Mouse (Mus musculus) heart, adult 2 months (tissue): ENCODE results near the gene Ddost. TPM values are rescaled to one million over a fixed set of nuclear protein-coding genes. Genes with fewer than 3 reads are reported as not detected.

Experiments
- DNase-seq, 2 experiments: peaks; one replicate each; pipeline ENCODE4 v3.0.0; 2021
- H3K27ac ChIP-seq: fragments of 200-600 bp; 2 replicates; pipeline ENCODE4 v1.8.1; 2022
- H3K27me3 ChIP-seq: fragments of 200-500 bp; 2 replicates; pipeline ENCODE4 v1.6.1; 2012; ENCODE audit warnings: mild to moderate bottlenecking, low read length, inconsistent platforms, mixed read lengths; ENCODE audit not compliant: control insufficient read depth, insufficient read depth
- H3K36me3 ChIP-seq: fragments of 200-500 bp; 2 replicates; pipeline ENCODE4 v1.6.1; 2012; ENCODE audit warnings: low read length, inconsistent platforms; ENCODE audit not compliant: control insufficient read depth, insufficient read depth
- H3K4me1 ChIP-seq: fragments of 200-500 bp; 2 replicates; pipeline ENCODE4 v1.6.1; 2011; ENCODE audit warnings: low read length; ENCODE audit not compliant: control insufficient read depth, insufficient read depth
- H3K4me3 ChIP-seq: fragments of 200-600 bp; 2 replicates; pipeline ENCODE4 v1.8.1; 2022
- H3K79me2 ChIP-seq: fragments of 200-500 bp; replicated peaks from 2 replicates; pipeline ENCODE4 v1.6.1; 2012; ENCODE audit warnings: mild to moderate bottlenecking, inconsistent platforms, low read length, moderate library complexity, mixed read lengths; ENCODE audit not compliant: control insufficient read depth, insufficient read depth
- H3K9ac ChIP-seq: fragments of 200-500 bp; 2 replicates; pipeline ENCODE4 v1.6.1; 2012; ENCODE audit warnings: low read depth, mild to moderate bottlenecking, control low read depth, inconsistent platforms, low read length, mixed read lengths
- CTCF ChIP-seq: fragments of 200-600 bp; IDR thresholded peaks from 2 replicates; pipeline ENCODE4 v1.8.1; 2022; ENCODE audit warnings: antibody characterized with exemption, mild to moderate bottlenecking, moderate library complexity
- EP300 ChIP-seq: fragments of 200-500 bp; IDR thresholded peaks from 2 replicates; pipeline ENCODE4 v1.6.1; 2011; ENCODE audit warnings: low read depth, low read length, control low read depth; ENCODE audit not compliant: insufficient read depth
- POLR2A ChIP-seq: fragments of 200-500 bp; IDR thresholded peaks from 2 replicates; pipeline ENCODE4 v1.6.1; 2011; ENCODE audit warnings: mild to moderate bottlenecking, low read depth, low read length, control low read depth; ENCODE audit not compliant: insufficient read depth
- WGBS: fragments of 180-500 bp; shearing (Covaris S2); methylation state at CpG from one replicate; pipeline ENCODE4 v1.1.7; 2018; 5-methylcytosine and 5-hydroxymethylcytosine counted together
- intact Hi-C: fragments of 180-260 bp; cut with DNase I; formaldehyde crosslinking; loops from one replicate; pipeline ENCODE4 v1.15.1; 2025
- polyA plus RNA-seq: library from polyadenylated mRNA; depleted of rRNA; stranded (reverse); fragments of >200 nt; gene quantifications from 2 replicates; pipeline ENCODE4 v1.2.3, GENCODE M21; 2012
- total RNA-seq, 2 experiments: library from RNA; stranded (reverse); gene quantifications; 2 replicates each; pipeline ENCODE4 v1.2.3; 2021

The Ddost gene
- total and polyA plus RNA-seq, 3 experiments, result 63.2 to 84.4 (median 68.9) TPM

- Histone ChIP-seq H3K4me1 (peaks cover 11% of the 10 kb centered on the region), H3K27ac (no peak overlapping the region), H3K36me3 (no peaks in the 10 kb centered on the region), H3K27me3 (no peaks in the 10 kb centered on the region), H3K9ac (no peak overlapping the region), H3K79me2 (no peaks in the 10 kb centered on the region), H3K4me3 (no peak overlapping the region)
- intact Hi-C loops, result no loop called here
- peak in 1 of 2 experiments; percentile 25 for DNase-seq
- TF ChIP-seq EP300, result no peak
- TF ChIP-seq POLR2A, result no peak
- TF ChIP-seq CTCF, result no peak
- WGBS, result 35% methylated on average over 10 of the region's 10 CpGs
Observed at GRCm38 (mm10) chr4:138343341-138343837, 38.9 kb downstream of the Ddost start.

- Histone ChIP-seq H3K27ac (no peak overlapping the region; the same call in 1 of the 2 replicates), H3K27me3 (no peaks in the 10 kb centered on the region), H3K9ac (no peak overlapping the region), H3K36me3 (no peaks in the 10 kb centered on the region), H3K4me3 (no peak overlapping the region), H3K4me1 (peaks cover 11% of the 10 kb centered on the region), H3K79me2 (no peaks in the 10 kb centered on the region)
- intact Hi-C loops, result loop anchor here (2.0 kb wide), 1 partner anchor 34 kb away; no protein-coding TSS in a partner anchor
- WGBS, result 37% methylated on average over 9 of the region's 9 CpGs
- peak; percentile 52 to 55 for DNase-seq
- TF ChIP-seq POLR2A, result no peak
- peak; percentile 39 for TF ChIP-seq CTCF
- TF ChIP-seq EP300, result no peak
Observed at GRCm38 (mm10) chr4:138344891-138345545, 40.5 kb downstream of the Ddost start.

GRCm38 (mm10) chr4:138347280-138347679 lies 42.8 kb downstream of the Ddost start:
- H3K36me3 ChIP-seq, result no peaks in the 10 kb centered on the region
- peaks cover 11% of the 10 kb centered on the region for H3K4me1 ChIP-seq
- intact Hi-C loops, result no loop called here
- no peak for DNase-seq
- H3K4me3 ChIP-seq, result no peak overlapping the region
- no peaks in the 10 kb centered on the region for H3K27me3 ChIP-seq
- no peak for TF ChIP-seq CTCF
- TF ChIP-seq POLR2A, result no peak
- TF ChIP-seq EP300, result no peak
- H3K9ac ChIP-seq, result no peak overlapping the region
- no peaks in the 10 kb centered on the region for H3K79me2 ChIP-seq
- H3K27ac ChIP-seq, result no peak overlapping the region
- 86% methylated on average over 1 of the region's 1 CpGs for WGBS

- H3K79me2 ChIP-seq, result no peaks in the 10 kb centered on the region
- no peaks in the 10 kb centered on the region for H3K36me3 ChIP-seq
- no peaks in the 10 kb centered on the region for H3K27me3 ChIP-seq
- H3K4me1 ChIP-seq, result peaks cover 5% of the 10 kb centered on the region
- DNase-seq, result no peak
- no peak overlapping the region for H3K9ac ChIP-seq
- H3K27ac ChIP-seq, result no peak overlapping the region
- intact Hi-C loops, result no loop called here
- no peak overlapping the region for H3K4me3 ChIP-seq
- 68% methylated on average over 7 of the region's 7 CpGs for WGBS
- no peak for TF ChIP-seq CTCF
- no peak for TF ChIP-seq POLR2A
- TF ChIP-seq EP300, result no peak
Observed at GRCm38 (mm10) chr4:138348716-138349115, 44.2 kb downstream of the Ddost start.

- intact Hi-C loops, result no loop called here
- Histone ChIP-seq H3K36me3 (no peaks in the 10 kb centered on the region), H3K4me1 (no peaks in the 10 kb centered on the region), H3K9ac (no peak overlapping the region), H3K27ac (no peak overlapping the region), H3K79me2 (no peaks in the 10 kb centered on the region), H3K4me3 (no peak overlapping the region), H3K27me3 (no peaks in the 10 kb centered on the region)
- WGBS, result 93% methylated on average over 5 of the region's 5 CpGs
- no peak for DNase-seq
- TF ChIP-seq CTCF (no peak), EP300 (no peak), POLR2A (no peak)
Observed at GRCm38 (mm10) chr4:138351821-138352220, 47.3 kb downstream of the Ddost start.

GRCm38 (mm10) chr4:138352692-138353091 lies 48.2 kb downstream of the Ddost start:
- no peak overlapping the region for H3K27ac ChIP-seq
- H3K27me3 ChIP-seq, result no peaks in the 10 kb centered on the region
- no peak overlapping the region for H3K4me3 ChIP-seq
- no peaks in the 10 kb centered on the region for H3K36me3 ChIP-seq
- 71% methylated on average over 6 of the region's 6 CpGs for WGBS
- no peaks in the 10 kb centered on the region for H3K79me2 ChIP-seq
- H3K9ac ChIP-seq, result no peak overlapping the region
- intact Hi-C loops, result no loop called here
- no peak for TF ChIP-seq POLR2A
- no peak for TF ChIP-seq EP300
- TF ChIP-seq CTCF, result no peak
- H3K4me1 ChIP-seq, result no peaks in the 10 kb centered on the region
- DNase-seq, result no peak
